Mouse (Mus musculus): ENCODE results near the gene Lhpp. TPM values are rescaled to one million over a fixed set of nuclear protein-coding genes. Genes with fewer than 3 reads are reported as not detected.

Lhpp gene
- total and polyA plus RNA-seq, 2 experiments from 2014 or later = 42.5 to 53.3 TPM

DNA sequence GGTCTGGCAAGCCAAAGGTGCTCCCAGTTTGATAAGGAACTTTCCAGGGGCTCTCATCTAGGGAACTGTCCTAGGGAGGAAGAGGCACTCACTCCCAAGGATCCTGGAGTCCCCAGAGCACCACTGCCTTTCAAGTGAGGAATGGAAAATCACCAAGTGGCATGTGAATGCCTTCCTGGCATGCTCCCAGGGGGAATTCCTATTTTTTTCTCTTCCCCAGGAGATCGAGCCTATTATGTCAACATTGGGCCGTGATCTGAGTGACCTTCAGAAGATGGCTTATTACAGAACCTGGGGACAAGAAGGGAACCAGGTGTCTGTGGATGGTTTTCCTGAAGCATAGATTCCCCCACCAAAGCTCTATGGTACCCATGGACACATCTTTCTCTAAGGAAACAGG lies 141.3 kb downstream of the Lhpp start:
- H3K9ac ChIP-seq (replicated peaks; ENCODE audit: low read length) = no peak overlapping the region
- no peak for DNase-seq (ENCODE audit: low spot score)
- ATAC-seq = no peak
- no peak for TF ChIP-seq CTCF (IDR thresholded peaks at IDR 0.05; ENCODE audit: low read depth)
- H3K4me1 ChIP-seq (ENCODE audit: insufficient read depth, low read length) = peaks cover 12% of the 10 kb centered on the region
- H3K4me3 ChIP-seq (ENCODE audit: low read length) = no peak overlapping the region
- no peak overlapping the region for H3K4me2 ChIP-seq (ENCODE audit: low read depth, low read length)
- WGBS = 59% methylated on average over 2 of the region's 2 CpGs
- no peak overlapping the region for H3K27ac ChIP-seq
- H3K9me3 ChIP-seq (ENCODE audit: low read length) = no peaks in the 10 kb centered on the region
- H3K27me3 ChIP-seq (ENCODE audit: insufficient read depth, low read length) = no peaks in the 10 kb centered on the region
- no peaks in the 10 kb centered on the region for H3K36me3 ChIP-seq (ENCODE audit: insufficient read depth, low read length)

DNA sequence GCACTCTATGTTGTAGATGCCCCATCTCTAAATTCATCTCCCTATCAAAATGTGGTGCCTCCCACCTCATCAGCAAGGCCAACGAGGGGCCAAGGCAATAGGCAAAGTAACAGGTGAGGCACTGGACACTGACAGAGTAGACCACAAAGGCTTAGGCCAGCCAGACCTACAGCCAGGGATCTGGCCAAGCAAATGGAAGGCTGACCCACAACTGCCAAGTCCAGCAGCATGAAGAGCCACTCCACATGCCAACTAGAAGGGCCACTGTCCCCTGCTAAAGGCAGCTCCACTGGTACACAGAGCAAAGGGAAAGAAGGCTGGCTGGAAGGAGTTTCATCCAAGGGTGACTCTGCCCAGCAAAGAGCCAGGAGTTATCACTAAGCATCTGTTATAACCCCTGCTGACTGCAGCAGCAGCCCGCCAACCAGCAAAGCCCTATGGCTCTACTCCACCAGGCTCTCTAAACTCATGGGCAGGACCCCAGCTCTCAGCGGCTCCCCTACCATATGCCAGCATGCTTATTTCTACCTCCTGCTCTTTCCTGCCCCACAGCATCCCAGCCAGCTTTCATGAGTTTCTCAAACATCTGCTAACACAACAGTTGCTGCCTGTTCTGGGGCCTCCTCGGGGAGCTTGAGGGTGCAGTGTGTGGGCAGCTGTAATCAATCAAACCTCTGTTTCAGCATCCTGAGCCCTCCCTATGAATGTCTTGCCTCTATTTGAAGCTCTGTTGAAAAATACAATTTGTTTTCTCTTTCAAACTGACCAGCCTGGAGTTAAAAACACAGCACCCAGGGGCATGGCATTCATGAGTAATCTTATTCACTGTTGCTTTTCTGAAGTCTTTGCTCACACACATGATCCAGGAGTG lies 143.3 kb downstream of the Lhpp start:
- Histone ChIP-seq H3K27me3 (ENCODE audit: insufficient read depth, low read length) (no peaks in the 10 kb centered on the region), H3K4me2 (ENCODE audit: low read depth, low read length) (no peak overlapping the region), H3K4me3 (ENCODE audit: low read length) (no peak overlapping the region), H3K4me1 (ENCODE audit: insufficient read depth, low read length) (peaks cover 12% of the 10 kb centered on the region), H3K9me3 (ENCODE audit: low read length) (no peaks in the 10 kb centered on the region), H3K9ac (replicated peaks; ENCODE audit: low read length) (no peak overlapping the region), H3K27ac (peak overlapping the region; percentile 11), H3K36me3 (ENCODE audit: insufficient read depth, low read length) (peaks cover 11% of the 10 kb centered on the region; the same call in 1 of the 2 replicates)
- ATAC-seq (peak; percentile 83), DNase-seq (ENCODE audit: low spot score) (peak; percentile 71)
- no peak for TF ChIP-seq CTCF (IDR thresholded peaks at IDR 0.05; ENCODE audit: low read depth)
- WGBS = 44% methylated on average over 4 of the region's 4 CpGs

DNA sequence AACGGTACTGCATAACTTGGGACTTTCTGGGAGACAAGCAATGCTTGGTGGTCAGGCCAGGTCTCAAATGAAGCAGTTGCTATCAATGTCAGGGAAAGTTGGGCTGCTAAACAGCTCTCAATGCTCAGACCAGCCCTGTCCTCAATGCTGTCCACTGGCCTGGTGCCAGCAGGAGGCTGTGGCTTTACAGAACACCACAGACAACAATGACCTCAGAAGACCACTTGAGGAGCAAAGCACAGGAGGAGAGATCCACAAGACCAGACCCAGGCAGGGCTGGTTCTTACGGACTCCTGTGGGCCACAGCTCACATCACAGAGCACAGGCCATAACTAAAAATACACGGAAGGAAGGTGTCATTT lies 143.9 kb downstream of the Lhpp start:
- Histone ChIP-seq H3K27me3 (ENCODE audit: insufficient read depth, low read length) (no peaks in the 10 kb centered on the region), H3K4me2 (ENCODE audit: low read depth, low read length) (no peak overlapping the region), H3K36me3 (ENCODE audit: insufficient read depth, low read length) (peaks cover 11% of the 10 kb centered on the region; the same call in 1 of the 2 replicates), H3K9ac (replicated peaks; ENCODE audit: low read length) (no peak overlapping the region), H3K4me1 (ENCODE audit: insufficient read depth, low read length) (peaks cover 13% of the 10 kb centered on the region), H3K27ac (peak overlapping the region; percentile 11; the same call in 1 of the 2 replicates), H3K9me3 (ENCODE audit: low read length) (no peaks in the 10 kb centered on the region), H3K4me3 (ENCODE audit: low read length) (no peak overlapping the region)
- 49% methylated on average over 3 of the region's 3 CpGs for WGBS
- TF ChIP-seq CTCF (IDR thresholded peaks at IDR 0.05; ENCODE audit: low read depth) = 0 out of 2 replicates have a peak, but pooled peaks have one; percentile 11
- ATAC-seq (peak; percentile 39; the same call in 1 of the 2 replicates), DNase-seq (ENCODE audit: low spot score) (peak; percentile 60)

Other genes with a start within 250 kb of the Lhpp start
- 99.1 and 101 TPM in 2 replicates for gene Oat, start 34.2 kb upstream of the Lhpp start, total RNA-seq (2014; rRNA removed)
- gene Oat, start 34.2 kb upstream of the Lhpp start, polyA plus RNA-seq (2015; fragmentation: Nextera tagmentation; extraction: Ambion mirVana) = 123 and 129 TPM in 2 replicates
- 0.90 TPM in 1 of 2 replicates, not detected in the other for gene Nkx1-2, start 11.0 kb upstream of the Lhpp start, total RNA-seq (2014; rRNA removed)
- gene Nkx1-2, start 11.0 kb upstream of the Lhpp start, polyA plus RNA-seq (2015; fragmentation: Nextera tagmentation; extraction: Ambion mirVana) = 0.08 and 0.13 TPM in 2 replicates
- 20.9 and 21.0 TPM in 2 replicates for gene Fam53b, start 203.2 kb downstream of the Lhpp start, total RNA-seq (2014; rRNA removed)
- 10.2 and 12.9 TPM in 2 replicates for gene Fam53b, start 203.2 kb downstream of the Lhpp start, polyA plus RNA-seq (2015; fragmentation: Nextera tagmentation; extraction: Ambion mirVana)
- 22.5 and 34.0 TPM in 2 replicates for gene Eef1akmt2, start 242.0 kb downstream of the Lhpp start, total RNA-seq (2014; rRNA removed)
- 76.7 and 78.2 TPM in 2 replicates for gene Eef1akmt2, start 242.0 kb downstream of the Lhpp start, polyA plus RNA-seq (2015; fragmentation: Nextera tagmentation; extraction: Ambion mirVana)
- gene Abraxas2, start 248.6 kb downstream of the Lhpp start, total RNA-seq (2014; rRNA removed) = 22.2 and 23.6 TPM in 2 replicates
- gene Abraxas2, start 248.6 kb downstream of the Lhpp start, polyA plus RNA-seq (2015; fragmentation: Nextera tagmentation; extraction: Ambion mirVana) = 33.1 and 36.4 TPM in 2 replicates

Measured in hindbrain, postnatal 0 days (tissue).